Mouse (Mus musculus): Measurements from ENCODE around the gene Pnkd. TPM values are rescaled to one million over a fixed set of nuclear protein-coding genes. Genes with fewer than 3 reads are reported as not detected.

Gene Pnkd
- polyA plus RNA-seq, 1 experiment from 2014 or later: 103 TPM

- H3K36me3 ChIP-seq (ENCODE audit: insufficient read depth): 0 out of 2 replicates have a peak, but pooled peaks cover 5% of the 10 kb centered on the region
- TF ChIP-seq CTCF (IDR thresholded peaks at IDR 0.05; ENCODE audit: low read depth): no peak
- H3K4me1 ChIP-seq (ENCODE audit: insufficient read depth): no peaks in the 10 kb centered on the region
- H3K4me3 ChIP-seq (ENCODE audit: low read depth, low read length): no peak overlapping the region
- WGBS: 80% methylated on average over 5 of the region's 5 CpGs
- DNase-seq (no peak), ATAC-seq (ENCODE audit: insufficient read depth) (no peak)
- no peak overlapping the region for H3K27ac ChIP-seq (ENCODE audit: low read depth)
- no peak overlapping the region for H3K4me2 ChIP-seq
- no peaks in the 10 kb centered on the region for H3K27me3 ChIP-seq (ENCODE audit: insufficient read depth, low read length)
- no peaks in the 10 kb centered on the region for H3K9me3 ChIP-seq (ENCODE audit: low read depth, low read length)
- H3K9ac ChIP-seq: no peak overlapping the region
Measured at GRCm38 (mm10) chr1:74343161-74343560, 58.4 kb downstream of the Pnkd start.

DNA sequence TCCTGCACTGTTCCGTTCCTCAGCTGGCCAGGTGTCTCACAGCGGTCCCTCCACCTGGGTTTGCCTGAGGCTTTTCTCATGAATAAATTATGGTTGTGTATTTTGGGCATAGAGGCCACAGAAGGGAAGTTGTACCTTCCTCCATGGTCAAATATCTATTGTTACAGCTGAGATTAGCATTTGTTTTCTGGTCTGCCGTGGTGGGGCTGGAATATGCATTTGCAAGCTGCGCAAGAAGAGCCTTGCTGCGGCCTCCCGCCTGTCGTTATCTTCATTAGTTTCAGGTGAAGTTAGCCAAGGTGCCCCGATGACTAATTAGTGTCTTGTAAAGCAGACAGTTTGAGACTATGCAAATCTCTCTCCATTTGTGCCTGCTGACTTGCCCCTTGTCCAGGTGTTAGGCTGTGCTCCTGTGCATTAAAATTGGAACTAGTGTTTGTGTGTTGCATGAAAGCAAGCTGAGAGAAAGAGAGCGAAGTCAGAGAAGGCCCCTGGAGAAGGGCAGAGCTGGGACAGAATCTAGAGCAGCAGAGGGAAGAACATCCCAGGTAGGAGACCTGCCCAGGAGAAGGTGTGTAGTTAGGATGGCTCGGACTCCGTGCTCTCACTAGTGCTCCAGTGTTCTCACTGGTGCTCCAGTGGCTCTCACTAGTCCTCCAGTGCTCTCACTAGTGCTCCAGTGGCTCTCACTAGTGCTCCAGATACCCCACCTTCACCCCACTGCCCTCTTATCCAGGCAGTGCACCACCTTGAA is 59.6 kb downstream of the Pnkd start:
- ATAC-seq (ENCODE audit: insufficient read depth): no peak
- H3K27ac ChIP-seq (ENCODE audit: low read depth): no peak overlapping the region

DNA sequence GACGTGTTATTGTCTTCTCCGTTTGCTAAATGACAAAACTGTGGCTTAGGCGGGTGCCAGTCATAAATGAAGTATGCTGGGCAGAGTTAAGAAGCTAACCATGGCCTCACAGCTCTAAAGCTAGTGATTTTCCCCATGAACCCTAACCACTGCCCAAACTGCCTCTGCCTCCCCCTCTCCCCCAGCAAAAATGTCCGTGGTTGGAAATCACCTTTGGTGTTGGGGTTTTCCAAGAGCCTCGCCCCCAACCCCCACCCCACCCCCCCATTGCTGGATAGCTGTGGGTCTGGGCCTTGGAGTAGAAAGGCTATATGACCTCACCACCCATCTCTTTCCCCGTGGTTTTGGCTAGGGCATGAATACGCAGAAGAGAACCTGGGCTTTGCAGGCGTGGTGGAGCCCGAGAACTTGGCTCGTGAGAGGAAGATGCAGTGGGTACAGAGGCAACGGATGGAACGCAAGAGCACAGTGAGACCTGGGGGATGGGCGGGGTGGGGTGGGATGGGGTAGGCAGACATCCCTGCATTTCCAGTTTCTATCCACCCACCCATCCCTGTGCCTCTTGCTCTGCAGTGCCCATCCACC is 66.5 kb downstream of the Pnkd start:
- DNase-seq (no peak), ATAC-seq (ENCODE audit: insufficient read depth) (no peak)
- WGBS: 93% methylated on average over 13 of the region's 13 CpGs
- no peaks in the 10 kb centered on the region for H3K4me1 ChIP-seq (ENCODE audit: insufficient read depth)
- no peak overlapping the region for H3K27ac ChIP-seq (ENCODE audit: low read depth)
- peaks cover 22% of the 10 kb centered on the region; the same call in 1 of the 2 replicates for H3K36me3 ChIP-seq (ENCODE audit: insufficient read depth)
- H3K9me3 ChIP-seq (ENCODE audit: low read depth, low read length): no peaks in the 10 kb centered on the region
- no peak overlapping the region for H3K9ac ChIP-seq
- TF ChIP-seq CTCF (IDR thresholded peaks at IDR 0.05; ENCODE audit: low read depth): no peak
- H3K4me3 ChIP-seq (ENCODE audit: low read depth, low read length): no peak overlapping the region
- no peaks in the 10 kb centered on the region for H3K27me3 ChIP-seq (ENCODE audit: insufficient read depth, low read length)
- H3K4me2 ChIP-seq: no peak overlapping the region

More for the DNA sequence above, 59.6 kb downstream of the Pnkd start:
- Histone ChIP-seq H3K4me3 (ENCODE audit: low read depth, low read length) (no peak overlapping the region), H3K4me1 (ENCODE audit: insufficient read depth) (no peaks in the 10 kb centered on the region), H3K9me3 (ENCODE audit: low read depth, low read length) (no peaks in the 10 kb centered on the region), H3K4me2 (no peak overlapping the region), H3K9ac (no peak overlapping the region), H3K27me3 (ENCODE audit: insufficient read depth, low read length) (no peaks in the 10 kb centered on the region), H3K36me3 (ENCODE audit: insufficient read depth) (0 out of 2 replicates have a peak, but pooled peaks cover 5% of the 10 kb centered on the region)
- DNase-seq: no peak
- TF ChIP-seq CTCF (IDR thresholded peaks at IDR 0.05; ENCODE audit: low read depth): no peak
- 74% methylated on average over 11 of the region's 11 CpGs for WGBS

- H3K27me3 ChIP-seq (ENCODE audit: insufficient read depth, low read length): no peaks in the 10 kb centered on the region
Measured at GRCm38 (mm10) chr1:74352532-74353096, 67.9 kb downstream of the Pnkd start.

DNA sequence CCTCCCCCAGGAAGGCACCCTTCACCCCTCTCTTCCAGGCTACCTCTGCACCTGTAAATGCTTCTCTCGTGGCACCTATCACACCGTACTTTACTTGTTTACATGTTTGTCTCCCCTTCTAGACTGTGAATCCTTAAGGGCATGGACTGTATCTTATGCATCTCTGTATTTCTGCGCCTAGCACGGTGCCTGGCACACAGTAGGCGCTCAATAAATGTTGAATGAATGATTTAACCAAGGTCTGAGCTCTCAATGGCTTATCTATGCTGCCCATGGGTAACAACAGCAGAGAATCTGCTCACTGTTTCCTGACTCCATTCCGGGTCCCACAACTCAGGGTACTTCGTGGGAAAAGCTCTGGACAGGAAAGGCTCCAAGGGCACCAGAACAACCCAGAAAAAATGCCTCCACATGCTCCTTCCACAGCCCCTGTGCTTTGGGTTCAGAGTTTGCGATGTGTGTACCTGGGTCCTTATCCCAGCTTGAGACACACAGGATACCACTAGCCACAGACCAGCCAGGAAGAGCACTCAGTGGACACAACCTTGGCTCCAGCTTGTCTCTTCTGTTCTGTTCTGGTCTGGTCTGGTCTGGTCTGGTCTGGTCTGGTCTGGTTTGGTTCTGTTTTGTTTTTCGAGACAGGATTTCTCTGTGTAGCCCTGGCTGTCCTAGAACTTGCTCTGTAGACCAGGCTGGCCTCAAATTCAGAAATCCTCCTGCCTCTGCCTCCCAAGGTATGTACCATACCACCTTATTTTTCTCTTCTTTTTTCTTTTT is 68.9 kb downstream of the Pnkd start:
- H3K4me1 ChIP-seq (ENCODE audit: insufficient read depth): no peaks in the 10 kb centered on the region
- no peak overlapping the region for H3K4me3 ChIP-seq (ENCODE audit: low read depth, low read length)
- H3K4me2 ChIP-seq: no peak overlapping the region
- no peak overlapping the region for H3K9ac ChIP-seq
- DNase-seq (no peak), ATAC-seq (ENCODE audit: insufficient read depth) (no peak)
- H3K27ac ChIP-seq (ENCODE audit: low read depth): no peak overlapping the region
- WGBS: 85% methylated on average over 9 of the region's 9 CpGs
- no peaks in the 10 kb centered on the region for H3K9me3 ChIP-seq (ENCODE audit: low read depth, low read length)
- peaks cover 17% of the 10 kb centered on the region; the same call in 1 of the 2 replicates for H3K36me3 ChIP-seq (ENCODE audit: insufficient read depth)
- no peak for TF ChIP-seq CTCF (IDR thresholded peaks at IDR 0.05; ENCODE audit: low read depth)
- no peaks in the 10 kb centered on the region for H3K27me3 ChIP-seq (ENCODE audit: insufficient read depth, low read length)

More at GRCm38 (mm10) chr1:74352532-74353096, 67.9 kb downstream of the Pnkd start:
- H3K4me3 ChIP-seq (ENCODE audit: low read depth, low read length): no peak overlapping the region
- no peak overlapping the region for H3K9ac ChIP-seq
- H3K27ac ChIP-seq (ENCODE audit: low read depth): no peak overlapping the region
- ATAC-seq (ENCODE audit: insufficient read depth) (no peak), DNase-seq (no peak)
- TF ChIP-seq CTCF (IDR thresholded peaks at IDR 0.05; ENCODE audit: low read depth): no peak
- WGBS: 74% methylated on average over 5 of the region's 5 CpGs
- no peaks in the 10 kb centered on the region for H3K4me1 ChIP-seq (ENCODE audit: insufficient read depth)
- no peaks in the 10 kb centered on the region for H3K9me3 ChIP-seq (ENCODE audit: low read depth, low read length)
- peaks cover 19% of the 10 kb centered on the region; the same call in 1 of the 2 replicates for H3K36me3 ChIP-seq (ENCODE audit: insufficient read depth)
- H3K4me2 ChIP-seq: no peak overlapping the region

- Histone ChIP-seq H3K27me3 (ENCODE audit: insufficient read depth, low read length) (no peaks in the 10 kb centered on the region), H3K4me3 (ENCODE audit: low read depth, low read length) (no peak overlapping the region), H3K36me3 (ENCODE audit: insufficient read depth) (0 out of 2 replicates have a peak, but pooled peaks cover 1% of the 10 kb centered on the region), H3K4me2 (no peak overlapping the region), H3K27ac (ENCODE audit: low read depth) (no peak overlapping the region), H3K9ac (no peak overlapping the region), H3K9me3 (ENCODE audit: low read depth, low read length) (no peaks in the 10 kb centered on the region), H3K4me1 (ENCODE audit: insufficient read depth) (no peaks in the 10 kb centered on the region)
- ATAC-seq (ENCODE audit: insufficient read depth) (no peak), DNase-seq (no peak)
- no peak for TF ChIP-seq CTCF (IDR thresholded peaks at IDR 0.05; ENCODE audit: low read depth)
Measured at GRCm38 (mm10) chr1:74357531-74357930, 72.8 kb downstream of the Pnkd start.
